Mouse (Mus musculus): ENCODE measurements around the gene Gpr6. TPM values are rescaled to one million over a fixed set of nuclear protein-coding genes. Genes with fewer than 3 reads are reported as not detected.

Gpr6 gene
- polyA plus RNA-seq (2012; ENCODE audit: insufficient read depth, insufficient read length, missing spikeins), result not detected in 2 replicates

GRCm38 (mm10) chr10:41072116-41072515, at the start of gene Gpr6:
Gene Gpr6, minus strand, starts transcription at chr10:41072285.
- H3K4me3 ChIP-seq (ENCODE audit: insufficient read depth, low read length), result no peak within 1 kb of the TSS
- no peak for TF ChIP-seq POLR2A (IDR thresholded peaks at IDR 0.05; ENCODE audit: borderline replicate concordance, low read depth, low read length)
- no peak for TF ChIP-seq CTCF (IDR thresholded peaks at IDR 0.05; ENCODE audit: low read depth, low read length)
- H3K4me1 ChIP-seq (ENCODE audit: control insufficient read depth, insufficient read depth, low read length), result no peaks in the 10 kb centered on the region
- H3K27ac ChIP-seq (ENCODE audit: insufficient read depth, low read depth, low read length), result no peak within 1 kb of the TSS

GRCm38 (mm10) chr10:41100060-41100459, 28.0 kb upstream of the Gpr6 start:
- Histone ChIP-seq H3K27ac (ENCODE audit: insufficient read depth, low read depth, low read length) (no peak overlapping the region), H3K4me1 (ENCODE audit: control insufficient read depth, insufficient read depth, low read length) (no peaks in the 10 kb centered on the region), H3K4me3 (ENCODE audit: insufficient read depth, low read length) (no peak overlapping the region)
- TF ChIP-seq CTCF (IDR thresholded peaks at IDR 0.05; ENCODE audit: low read depth, low read length) (no peak), POLR2A (IDR thresholded peaks at IDR 0.05; ENCODE audit: borderline replicate concordance, low read depth, low read length) (no peak)

GRCm38 (mm10) chr10:41098137-41098536, 26.1 kb upstream of the Gpr6 start:
- Histone ChIP-seq H3K27ac (ENCODE audit: insufficient read depth, low read depth, low read length) (no peak overlapping the region), H3K4me1 (ENCODE audit: control insufficient read depth, insufficient read depth, low read length) (no peaks in the 10 kb centered on the region), H3K4me3 (ENCODE audit: insufficient read depth, low read length) (no peak overlapping the region)
- TF ChIP-seq POLR2A (IDR thresholded peaks at IDR 0.05; ENCODE audit: borderline replicate concordance, low read depth, low read length), result no peak
- no peak for TF ChIP-seq CTCF (IDR thresholded peaks at IDR 0.05; ENCODE audit: low read depth, low read length)

- TF ChIP-seq CTCF (IDR thresholded peaks at IDR 0.05; ENCODE audit: low read depth, low read length) (no peak), POLR2A (IDR thresholded peaks at IDR 0.05; ENCODE audit: borderline replicate concordance, low read depth, low read length) (no peak)
- Histone ChIP-seq H3K4me3 (ENCODE audit: insufficient read depth, low read length) (no peak overlapping the region), H3K27ac (ENCODE audit: insufficient read depth, low read depth, low read length) (no peak overlapping the region), H3K4me1 (ENCODE audit: control insufficient read depth, insufficient read depth, low read length) (no peaks in the 10 kb centered on the region)
These were observed 16.8 kb upstream of the Gpr6 start for GRCm38 (mm10) chr10:41088852-41089251.

GRCm38 (mm10) chr10:41071696-41072095, 389 bp downstream of the Gpr6 start:
- Histone ChIP-seq H3K4me3 (ENCODE audit: insufficient read depth, low read length) (no peak overlapping the region), H3K4me1 (ENCODE audit: control insufficient read depth, insufficient read depth, low read length) (no peaks in the 10 kb centered on the region), H3K27ac (ENCODE audit: insufficient read depth, low read depth, low read length) (no peak overlapping the region)
- TF ChIP-seq POLR2A (IDR thresholded peaks at IDR 0.05; ENCODE audit: borderline replicate concordance, low read depth, low read length), result no peak
- no peak for TF ChIP-seq CTCF (IDR thresholded peaks at IDR 0.05; ENCODE audit: low read depth, low read length)

- no peak overlapping the region for H3K4me3 ChIP-seq (ENCODE audit: insufficient read depth, low read length)
- H3K4me1 ChIP-seq (ENCODE audit: control insufficient read depth, insufficient read depth, low read length), result no peaks in the 10 kb centered on the region
- TF ChIP-seq CTCF (IDR thresholded peaks at IDR 0.05; ENCODE audit: low read depth, low read length) (no peak), POLR2A (IDR thresholded peaks at IDR 0.05; ENCODE audit: borderline replicate concordance, low read depth, low read length) (no peak)
- H3K27ac ChIP-seq (ENCODE audit: insufficient read depth, low read depth, low read length), result no peak overlapping the region
These were observed 1.1 kb downstream of the Gpr6 start for GRCm38 (mm10) chr10:41070693-41071651.

- Histone ChIP-seq H3K4me1 (ENCODE audit: control insufficient read depth, insufficient read depth, low read length) (no peaks in the 10 kb centered on the region), H3K27ac (ENCODE audit: insufficient read depth, low read depth, low read length) (no peak overlapping the region), H3K4me3 (ENCODE audit: insufficient read depth, low read length) (no peak overlapping the region)
- TF ChIP-seq CTCF (IDR thresholded peaks at IDR 0.05; ENCODE audit: low read depth, low read length), result no peak
- no peak for TF ChIP-seq POLR2A (IDR thresholded peaks at IDR 0.05; ENCODE audit: borderline replicate concordance, low read depth, low read length)
These were observed 11.7 kb downstream of the Gpr6 start for GRCm38 (mm10) chr10:41060250-41060831.

- Histone ChIP-seq H3K4me3 (ENCODE audit: insufficient read depth, low read length) (no peak overlapping the region), H3K4me1 (ENCODE audit: control insufficient read depth, insufficient read depth, low read length) (no peaks in the 10 kb centered on the region), H3K27ac (ENCODE audit: insufficient read depth, low read depth, low read length) (no peak overlapping the region)
- no peak for TF ChIP-seq CTCF (IDR thresholded peaks at IDR 0.05; ENCODE audit: low read depth, low read length)
- no peak for TF ChIP-seq POLR2A (IDR thresholded peaks at IDR 0.05; ENCODE audit: borderline replicate concordance, low read depth, low read length)
These were observed 16.5 kb downstream of the Gpr6 start for GRCm38 (mm10) chr10:41055581-41055980.

GRCm38 (mm10) chr10:41054005-41054404, 18.1 kb downstream of the Gpr6 start:
- TF ChIP-seq CTCF (IDR thresholded peaks at IDR 0.05; ENCODE audit: low read depth, low read length) (no peak), POLR2A (IDR thresholded peaks at IDR 0.05; ENCODE audit: borderline replicate concordance, low read depth, low read length) (no peak)
- no peak overlapping the region for H3K4me3 ChIP-seq (ENCODE audit: insufficient read depth, low read length)
- H3K27ac ChIP-seq (ENCODE audit: insufficient read depth, low read depth, low read length), result no peak overlapping the region
- H3K4me1 ChIP-seq (ENCODE audit: control insufficient read depth, insufficient read depth, low read length), result no peaks in the 10 kb centered on the region

GRCm38 (mm10) chr10:41042272-41042671, 29.8 kb downstream of the Gpr6 start:
- no peaks in the 10 kb centered on the region for H3K4me1 ChIP-seq (ENCODE audit: control insufficient read depth, insufficient read depth, low read length)
- TF ChIP-seq CTCF (IDR thresholded peaks at IDR 0.05; ENCODE audit: low read depth, low read length) (no peak), POLR2A (IDR thresholded peaks at IDR 0.05; ENCODE audit: borderline replicate concordance, low read depth, low read length) (no peak)
- no peak overlapping the region for H3K4me3 ChIP-seq (ENCODE audit: insufficient read depth, low read length)
- H3K27ac ChIP-seq (ENCODE audit: insufficient read depth, low read depth, low read length), result no peak overlapping the region
